Mouse (Mus musculus) liver, embryonic 13.5 days (tissue): ENCODE results near the gene Hbb-bh2. TPM values are rescaled to one million over a fixed set of nuclear protein-coding genes. Genes with fewer than 3 reads are reported as not detected.
A peak's percentile ranks its signal among the peaks of the same experiment; 100 is the strongest.
"Not testable (repeated sequence)": the region's sequence is repeated elsewhere in the genome, so short reads cannot be mapped to it uniquely, and the experiment has no call there.

ENCODE experiments used
- ATAC-seq: fragments of 200-750 bp; cut with Nextera tagmentation; 2 replicates; pipeline ENCODE4 v1.8.0; 2017; ENCODE audit warnings: low read depth, mild to moderate bottlenecking, moderate number of reproducible peaks, moderate library complexity
- DNase-seq: peaks from one replicate; pipeline ENCODE4 v3.0.0; 2022
- H3K27ac ChIP-seq: fragments of 300-500 bp; sonication (generic); 2 replicates; pipeline ENCODE4 v1.5.1; 2015; ENCODE audit warnings: moderate library complexity, mild to moderate bottlenecking, inconsistent platforms
- H3K27me3 ChIP-seq: fragments of 300-500 bp; sonication (generic); 2 replicates; pipeline ENCODE4 v1.6.1; 2015; ENCODE audit warnings: mild to moderate bottlenecking, inconsistent platforms
- H3K36me3 ChIP-seq: fragments of 300-500 bp; sonication (generic); 2 replicates; pipeline ENCODE4 v1.6.1; 2015; ENCODE audit warnings: mild to moderate bottlenecking, inconsistent platforms
- H3K4me1 ChIP-seq: fragments of 300-500 bp; sonication (generic); replicated peaks from 2 replicates; pipeline ENCODE4 v1.6.1; 2015; ENCODE audit warnings: inconsistent platforms
- H3K4me2 ChIP-seq: fragments of 300-500 bp; sonication (generic); 2 replicates; pipeline ENCODE4 v1.6.1; 2015; ENCODE audit warnings: inconsistent platforms, mild to moderate bottlenecking, moderate library complexity
- H3K4me3 ChIP-seq: fragments of 300-500 bp; sonication (generic); replicated peaks from 2 replicates; pipeline ENCODE4 v1.5.1; 2015; ENCODE audit warnings: mild to moderate bottlenecking, inconsistent platforms
- H3K9ac ChIP-seq: fragments of 300-500 bp; sonication (generic); 2 replicates; pipeline ENCODE4 v1.6.1; 2015; ENCODE audit warnings: mild to moderate bottlenecking, inconsistent platforms
- H3K9me3 ChIP-seq: fragments of 300-500 bp; sonication (generic); replicated peaks from 2 replicates; pipeline ENCODE4 v1.6.1; 2016; ENCODE audit warnings: inconsistent platforms
- WGBS: fragments of 180-500 bp; shearing (Covaris S2); methylation state at CpG from one replicate; pipeline ENCODE4 v1.1.7; 2015; ENCODE audit not compliant: insufficient replicate concordance; 5-methylcytosine and 5-hydroxymethylcytosine counted together
- polyA plus RNA-seq: library from polyadenylated mRNA; unstranded; fragments of >200 nt; fragmentation: Nextera tagmentation; extraction: Ambion mirVana; gene quantifications from 2 replicates; pipeline ENCODE4 v1.2.1, GENCODE M21; 2015

The Hbb-bh2 gene
- polyA plus RNA-seq, 1 experiment from 2014 or later = 0.32 TPM

DNA sequence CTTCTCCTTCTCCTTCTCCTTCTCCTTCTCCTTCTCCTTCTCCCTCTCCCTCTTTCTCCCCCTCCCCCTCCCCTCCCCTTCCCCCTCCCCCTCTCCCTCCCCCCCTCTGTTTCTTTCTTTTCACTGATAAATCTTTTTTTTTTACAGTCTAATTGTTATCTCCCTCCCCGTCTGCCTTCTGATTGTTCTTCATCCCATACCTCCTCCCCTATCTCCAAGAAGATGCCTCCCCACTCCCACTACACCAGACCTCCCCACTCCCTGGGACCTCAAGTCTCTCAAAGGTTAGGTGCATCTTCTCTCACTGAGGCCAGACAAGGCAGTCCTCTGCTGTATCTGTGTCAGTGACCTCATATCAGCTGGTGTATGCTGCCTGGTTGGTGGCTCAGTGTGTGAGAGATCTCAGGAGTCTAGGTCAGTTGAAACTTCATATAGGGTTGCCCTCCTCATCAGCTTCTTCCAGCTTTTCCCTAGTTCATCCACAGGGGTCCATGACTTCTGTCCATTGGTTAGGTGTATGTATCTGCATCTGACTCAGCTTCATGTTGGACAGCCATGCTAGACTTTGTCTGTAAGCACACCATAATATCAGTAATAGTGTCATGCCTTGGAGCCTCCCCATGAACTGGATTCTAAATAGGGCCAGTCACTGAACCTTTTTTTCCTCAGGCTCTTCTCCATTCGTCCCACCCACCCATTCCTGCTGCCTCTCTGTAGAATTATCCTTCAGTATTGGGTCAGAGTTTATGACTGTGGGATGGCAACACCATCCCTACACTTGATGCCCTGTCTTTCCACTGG is 4.4 kb upstream of the Hbb-bh2 start:
- Histone ChIP-seq H3K9ac (peak overlapping the region; percentile 45), H3K4me1 (peaks cover 67% of the 10 kb centered on the region), H3K27me3 (no peaks in the 10 kb centered on the region), H3K36me3 (no peaks in the 10 kb centered on the region), H3K27ac (peak overlapping the region; percentile 84), H3K4me3 (no peak overlapping the region), H3K4me2 (peak overlapping the region; percentile 27), H3K9me3 (no peaks in the 10 kb centered on the region)
- DNase-seq (peak; percentile 52), ATAC-seq (peak; percentile 84)
- 29% methylated on average over 2 of the region's 2 CpGs for WGBS

DNA sequence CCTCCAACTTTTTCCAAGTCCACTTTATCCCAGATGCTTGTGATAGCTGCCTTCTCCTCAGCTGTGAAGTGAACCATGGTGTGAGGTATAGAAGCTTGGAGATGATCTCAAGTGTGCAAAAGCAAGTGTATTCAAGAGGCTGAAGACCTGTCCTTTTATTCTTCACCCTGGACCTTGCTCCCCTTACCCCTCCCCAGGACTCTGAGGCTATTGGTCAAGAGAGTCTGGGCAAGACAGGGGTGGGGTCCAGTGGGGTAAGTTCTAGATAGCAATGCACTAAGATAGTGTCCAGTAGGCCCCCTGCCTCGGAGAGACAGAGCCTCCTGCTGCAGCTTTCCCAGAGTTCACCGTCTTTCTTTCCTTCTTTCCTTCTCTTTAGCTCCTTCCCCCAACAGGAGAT is 2.7 kb upstream of the Hbb-bh2 start, which contains the start of gene Hbb-bh1:
TSS of gene Hbb-bh1 (minus strand) at position 131 of the 400 bp plus-strand sequence.
- DNase-seq (no peak), ATAC-seq (no peak)
- Histone ChIP-seq H3K4me3 (no peak within 1 kb of the TSS), H3K36me3 (no peaks in the 10 kb centered on the region), H3K27me3 (no peaks in the 10 kb centered on the region), H3K9me3 (no peaks in the 10 kb centered on the region), H3K4me2 (peak within 1 kb of the TSS; percentile 6; the same call in 1 of the 2 replicates), H3K9ac (peak within 1 kb of the TSS; percentile 59), H3K27ac (peak within 1 kb of the TSS; percentile 76), H3K4me1 (peaks cover 52% of the 10 kb centered on the region)
- WGBS = 55% methylated on average over 2 of the region's 2 CpGs

DNA sequence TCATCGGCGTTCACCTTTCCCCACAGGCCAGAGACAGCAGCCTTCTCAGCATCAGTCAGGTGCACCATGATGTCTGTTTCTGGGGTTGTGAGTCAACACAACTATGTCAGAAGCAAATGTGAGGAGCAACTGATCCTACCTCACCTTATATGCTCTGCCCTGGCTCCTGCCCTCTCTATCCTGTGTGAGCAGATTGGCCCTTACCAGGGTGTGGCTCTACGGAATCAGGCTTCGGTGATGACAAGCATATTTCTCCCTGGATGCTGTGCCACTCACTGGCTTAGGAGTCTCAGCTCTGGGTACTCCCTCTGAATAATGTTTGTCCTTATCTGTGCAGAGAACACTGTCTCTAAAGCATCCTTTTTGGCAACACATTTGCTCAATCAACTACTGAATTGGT is 12.5 kb downstream of the Hbb-bh2 start, which contains the start of gene Hbb-bs:
TSS of gene Hbb-bs (minus strand) at position 289 of the 400 bp plus-strand sequence.
- WGBS = 38% methylated on average over 4 of the region's 4 CpGs
- Histone ChIP-seq H3K4me3 (peak within 1 kb of the TSS; percentile 55), H3K9ac (peak within 1 kb of the TSS; percentile 74), H3K27me3 (no peaks in the 10 kb centered on the region), H3K4me1 (peaks cover 37% of the 10 kb centered on the region), H3K9me3 (no peaks in the 10 kb centered on the region), H3K4me2 (peak within 1 kb of the TSS; percentile 47), H3K36me3 (no peaks in the 10 kb centered on the region), H3K27ac (peak within 1 kb of the TSS; percentile 97)
- ATAC-seq (peak; percentile 87), DNase-seq (no peak)

DNA sequence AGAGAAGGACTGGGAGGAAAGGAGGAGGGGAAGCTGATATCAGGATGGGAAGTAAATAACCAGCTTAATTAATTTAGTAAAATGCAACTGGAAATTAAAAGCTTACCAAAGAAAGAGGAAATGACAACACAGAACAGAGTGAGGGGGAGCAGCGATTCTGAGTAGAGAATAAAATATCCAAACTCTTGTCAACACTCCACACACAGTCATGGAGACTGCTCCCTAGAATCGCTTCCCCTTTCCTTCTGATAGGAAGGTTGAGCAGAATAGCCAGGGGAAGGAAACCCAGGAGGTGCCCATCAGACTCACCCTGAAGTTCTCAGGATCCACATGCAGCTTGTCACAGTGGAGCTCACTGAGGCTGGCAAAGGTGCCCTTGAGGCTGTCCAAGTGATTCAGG is 13.2 kb downstream of the Hbb-bh2 start:
- H3K27me3 ChIP-seq, ATAC-seq: not testable (repeated sequence)
- no CpG with 5 or more reads among the region's 2 CpGs for WGBS

DNA sequence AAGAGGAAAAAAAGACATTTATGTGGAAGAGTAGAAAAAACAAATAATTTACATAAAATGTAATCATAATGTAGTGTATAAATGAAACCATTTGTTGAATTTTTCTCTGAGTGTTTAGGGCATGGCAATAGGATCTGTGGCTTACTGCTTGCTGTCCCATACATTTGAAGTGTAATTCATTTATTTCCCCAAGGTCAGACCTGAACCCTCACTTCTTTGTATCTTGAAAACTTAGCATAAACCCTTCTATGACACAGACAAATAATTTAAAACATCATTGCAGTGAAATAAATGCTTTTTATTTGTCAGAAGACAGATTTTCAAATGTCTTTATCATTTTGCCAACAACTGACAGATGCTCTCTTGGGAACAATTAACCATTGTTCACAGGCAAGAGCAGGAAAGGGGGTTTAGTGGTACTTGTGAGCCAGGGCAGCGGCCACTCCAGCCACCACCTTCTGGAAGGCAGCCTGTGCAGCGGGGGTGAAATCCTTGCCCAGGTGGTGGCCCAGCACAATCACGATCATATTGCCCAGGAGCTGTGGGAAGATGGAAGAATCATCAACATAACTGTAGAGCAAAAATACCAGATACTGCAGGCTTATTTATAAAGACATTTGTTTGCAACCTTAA is 13.9 kb downstream of the Hbb-bh2 start:
- Histone ChIP-seq H3K4me3 (peak overlapping the region; percentile 55), H3K9ac (peak overlapping the region; percentile 72), H3K4me1 (peaks cover 44% of the 10 kb centered on the region), H3K36me3 (no peaks in the 10 kb centered on the region), H3K9me3 (no peaks in the 10 kb centered on the region), H3K27me3 (no peaks in the 10 kb centered on the region), H3K4me2 (peak overlapping the region; percentile 48), H3K27ac (peak overlapping the region; percentile 96)
- DNase-seq (no peak), ATAC-seq (peak; percentile 67)
- WGBS = 60% methylated on average over 3 of the region's 3 CpGs

More for the DNA sequence above, 13.2 kb downstream of the Hbb-bh2 start:
- not testable (repeated sequence) for H3K9me3 ChIP-seq, H3K36me3 ChIP-seq, H3K4me2 ChIP-seq, H3K27ac ChIP-seq, DNase-seq, H3K4me3 ChIP-seq, H3K9ac ChIP-seq
- H3K4me1 ChIP-seq = peaks cover 41% of the 10 kb centered on the region

DNA sequence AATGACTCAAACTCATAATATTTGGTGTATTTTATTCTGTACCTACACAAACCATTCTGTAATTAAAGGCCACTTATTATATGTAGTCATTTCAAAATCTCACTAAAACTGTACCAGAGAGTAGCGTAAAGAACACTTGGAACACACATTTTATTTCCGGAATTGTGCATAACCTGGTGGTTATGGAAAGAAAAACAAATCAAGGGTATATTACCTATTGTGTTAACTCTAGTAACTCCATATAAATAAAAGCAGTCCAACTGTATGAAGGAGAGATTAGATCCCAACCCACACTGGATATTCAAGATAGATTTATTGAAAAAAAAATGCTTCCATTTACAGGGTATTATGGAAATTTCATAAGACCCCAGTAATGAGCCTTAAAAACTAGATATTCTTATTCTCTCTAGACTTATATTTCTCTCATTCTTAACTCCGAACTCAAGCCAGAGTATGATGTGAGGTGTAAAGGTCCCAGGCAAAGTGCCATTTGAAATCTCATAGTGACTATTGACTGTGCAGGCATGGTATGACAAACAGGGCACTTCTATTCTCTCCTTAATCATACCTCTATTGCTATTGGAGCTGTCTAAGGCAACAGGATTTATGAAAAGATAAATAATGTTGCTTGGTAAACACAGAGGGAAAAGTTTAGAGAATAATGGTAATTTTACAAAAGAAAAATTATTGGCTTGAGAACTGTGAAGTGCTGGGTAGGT is 14.6 kb downstream of the Hbb-bh2 start:
- DNase-seq (no peak), ATAC-seq (peak; percentile 82)
- 61% methylated on average over 3 of the region's 3 CpGs for WGBS
- no peaks in the 10 kb centered on the region for H3K36me3 ChIP-seq
- peak overlapping the region; percentile 43 for H3K4me3 ChIP-seq
- H3K9me3 ChIP-seq = no peaks in the 10 kb centered on the region
- H3K4me2 ChIP-seq = no peak overlapping the region
- peak overlapping the region; percentile 98 for H3K27ac ChIP-seq
- no peaks in the 10 kb centered on the region for H3K27me3 ChIP-seq
- H3K9ac ChIP-seq = peak overlapping the region; percentile 29; the same call in 1 of the 2 replicates
- H3K4me1 ChIP-seq = peaks cover 41% of the 10 kb centered on the region

DNA sequence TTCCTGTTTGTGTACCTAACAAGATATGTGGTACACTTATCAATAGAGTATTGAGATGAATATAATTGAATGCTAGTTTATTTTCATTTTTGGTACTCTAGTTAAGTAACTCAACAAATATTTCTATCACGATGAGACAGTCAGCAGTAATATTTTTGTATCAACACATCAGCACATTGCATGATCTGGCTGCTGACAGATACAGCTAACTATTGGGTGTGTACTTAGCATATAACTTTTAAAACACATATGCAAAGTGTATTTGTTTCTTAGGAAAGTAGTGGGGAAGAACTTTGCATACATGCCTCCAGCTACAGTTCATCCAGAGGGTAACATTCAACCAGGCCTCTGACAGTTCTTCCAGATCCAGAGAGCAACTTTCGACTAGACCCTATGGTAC is 15.7 kb downstream of the Hbb-bh2 start:
- peak overlapping the region; percentile 73 for H3K9ac ChIP-seq
- H3K27ac ChIP-seq = peak overlapping the region; percentile 98
- 47% methylated on average over 2 of the region's 2 CpGs for WGBS
- peak overlapping the region; percentile 43 for H3K4me3 ChIP-seq
- H3K9me3 ChIP-seq = no peaks in the 10 kb centered on the region
- H3K4me2 ChIP-seq = peak overlapping the region; percentile 64
- ATAC-seq (no peak), DNase-seq (no peak)
- no peaks in the 10 kb centered on the region for H3K36me3 ChIP-seq
- peaks cover 32% of the 10 kb centered on the region for H3K4me1 ChIP-seq
- H3K27me3 ChIP-seq = no peaks in the 10 kb centered on the region

DNA sequence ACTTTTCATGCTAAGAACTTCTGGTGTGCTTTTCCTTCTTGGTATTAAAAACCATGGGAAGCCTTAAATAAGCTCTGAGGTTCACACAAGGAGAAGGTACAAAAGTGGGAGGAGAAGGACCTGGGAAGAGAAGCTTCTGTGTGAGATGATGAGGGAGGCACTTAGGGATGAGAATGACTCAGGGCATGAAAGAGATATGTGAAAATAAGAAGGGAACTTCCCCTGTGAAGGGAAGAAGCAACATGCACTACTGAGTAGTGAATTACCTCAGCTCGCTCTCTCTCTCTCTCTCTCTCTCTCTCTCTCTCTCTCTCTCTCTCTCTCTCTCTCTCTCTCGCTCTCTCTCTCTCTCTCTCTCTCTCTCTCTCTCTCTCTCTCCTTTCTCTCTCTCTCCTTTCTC is 25.2 kb downstream of the Hbb-bh2 start:
- peak overlapping the region; percentile 45 for H3K4me3 ChIP-seq
- not testable (repeated sequence) for H3K36me3 ChIP-seq, H3K9me3 ChIP-seq, DNase-seq, ATAC-seq, H3K27me3 ChIP-seq
- WGBS = 57% methylated on average over 1 of the region's 2 CpGs
- peak overlapping the region; percentile 69 for H3K4me2 ChIP-seq
- peak overlapping the region; percentile 97 for H3K27ac ChIP-seq
- peak overlapping the region; percentile 71 for H3K9ac ChIP-seq
- H3K4me1 ChIP-seq = peaks cover 13% of the 10 kb centered on the region

DNA sequence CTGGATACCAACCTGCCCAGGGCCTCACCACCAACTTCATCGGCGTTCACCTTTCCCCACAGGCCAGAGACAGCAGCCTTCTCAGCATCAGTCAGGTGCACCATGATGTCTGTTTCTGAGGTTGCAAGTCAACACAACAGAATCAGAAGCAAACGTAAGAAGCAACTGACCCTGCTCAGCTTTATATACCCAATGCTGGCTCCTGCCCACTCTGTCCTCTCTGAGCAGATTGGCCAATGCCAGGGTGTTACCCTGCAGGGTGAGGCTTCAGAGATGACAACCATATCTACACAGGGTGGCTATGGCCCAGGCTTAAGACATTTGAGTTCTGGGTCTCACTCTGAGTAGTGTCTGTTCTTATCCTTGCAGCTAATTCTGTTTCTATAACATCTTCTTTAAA is 26.6 kb downstream of the Hbb-bh2 start, which contains the start of gene Hbb-bt:
TSS of gene Hbb-bt (minus strand) at position 231 of the 400 bp plus-strand sequence.
- 42% methylated on average over 3 of the region's 3 CpGs for WGBS
- Histone ChIP-seq H3K36me3 (no peaks in the 10 kb centered on the region), H3K4me1 (peaks cover 26% of the 10 kb centered on the region), H3K4me2 (peak within 1 kb of the TSS; percentile 69), H3K27me3 (no peaks in the 10 kb centered on the region), H3K4me3 (peak within 1 kb of the TSS; percentile 60), H3K27ac (peak within 1 kb of the TSS; percentile 97), H3K9ac (peak within 1 kb of the TSS; percentile 77), H3K9me3 (no peaks in the 10 kb centered on the region)
- DNase-seq = no peak
- peak; percentile 83 for ATAC-seq

DNA sequence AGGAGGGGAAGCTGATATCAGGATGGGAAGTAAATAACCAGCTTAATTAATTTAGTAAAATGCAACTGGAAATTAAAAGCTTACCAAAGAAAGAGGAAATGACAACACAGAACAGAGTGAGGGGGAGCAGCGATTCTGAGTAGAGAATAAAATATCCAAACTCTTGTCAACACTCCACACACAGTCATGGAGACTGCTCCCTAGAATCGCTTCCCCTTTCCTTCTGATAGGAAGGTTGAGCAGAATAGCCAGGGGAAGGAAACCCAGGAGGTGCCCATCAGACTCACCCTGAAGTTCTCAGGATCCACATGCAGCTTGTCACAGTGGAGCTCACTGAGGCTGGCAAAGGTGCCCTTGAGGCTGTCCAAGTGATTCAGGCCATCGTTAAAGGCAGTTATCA is 27.2 kb downstream of the Hbb-bh2 start:
- not testable (repeated sequence) for DNase-seq, H3K9ac ChIP-seq, H3K9me3 ChIP-seq, ATAC-seq, H3K36me3 ChIP-seq, H3K27me3 ChIP-seq
- Histone ChIP-seq H3K27ac (peak overlapping the region; percentile 96), H3K4me2 (peak overlapping the region; percentile 43; the same call in 1 of the 2 replicates), H3K4me3 (peak overlapping the region; percentile 60), H3K4me1 (peaks cover 29% of the 10 kb centered on the region)
- no CpG with 5 or more reads among the region's 3 CpGs for WGBS

DNA sequence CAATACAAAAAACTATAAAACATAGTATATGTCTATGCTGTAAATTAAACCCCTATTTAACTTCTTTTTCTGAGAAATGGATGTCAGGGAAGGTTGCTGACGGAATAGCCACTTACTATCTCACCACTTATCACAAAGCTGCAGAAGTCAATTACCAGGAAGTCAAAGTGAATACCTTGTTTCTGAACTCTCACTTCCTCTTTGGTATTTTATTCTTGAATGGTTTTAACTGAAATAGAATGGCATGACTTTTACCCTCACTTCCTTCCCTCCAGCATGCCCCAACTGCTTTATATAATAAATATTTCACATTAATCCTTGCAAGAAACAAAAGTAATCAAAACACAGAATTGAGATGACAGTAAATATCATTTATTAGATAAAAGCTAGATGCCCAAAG is 28.1 kb downstream of the Hbb-bh2 start:
- H3K4me1 ChIP-seq = peaks cover 38% of the 10 kb centered on the region
- 4% methylated on average over 1 of the region's 1 CpGs for WGBS
- H3K36me3 ChIP-seq = no peaks in the 10 kb centered on the region
- no peak for DNase-seq
- no peaks in the 10 kb centered on the region for H3K27me3 ChIP-seq
- ATAC-seq = no peak
- H3K27ac ChIP-seq = peak overlapping the region; percentile 99
- peak overlapping the region; percentile 69 for H3K4me3 ChIP-seq
- peak overlapping the region; percentile 63 for H3K4me2 ChIP-seq
- peak overlapping the region; percentile 85 for H3K9ac ChIP-seq
- H3K9me3 ChIP-seq = no peaks in the 10 kb centered on the region
